Mouse (Mus musculus) liver, adult 2 months (tissue): ENCODE data around the gene Hist1h4n.

Experiments used
- CTCF ChIP-seq: fragments of 200-500 bp; IDR thresholded peaks from 2 replicates; pipeline ENCODE4 v1.5.1; 2011; ENCODE audit warnings: low read depth, low read length, control low read depth
- POLR2A ChIP-seq: fragments of 200-500 bp; IDR thresholded peaks from 2 replicates; pipeline ENCODE4 v1.6.1; 2011; ENCODE audit warnings: low read length, control low read depth; ENCODE audit not compliant: insufficient read depth; ENCODE audit errors: extremely low read depth

DNA sequence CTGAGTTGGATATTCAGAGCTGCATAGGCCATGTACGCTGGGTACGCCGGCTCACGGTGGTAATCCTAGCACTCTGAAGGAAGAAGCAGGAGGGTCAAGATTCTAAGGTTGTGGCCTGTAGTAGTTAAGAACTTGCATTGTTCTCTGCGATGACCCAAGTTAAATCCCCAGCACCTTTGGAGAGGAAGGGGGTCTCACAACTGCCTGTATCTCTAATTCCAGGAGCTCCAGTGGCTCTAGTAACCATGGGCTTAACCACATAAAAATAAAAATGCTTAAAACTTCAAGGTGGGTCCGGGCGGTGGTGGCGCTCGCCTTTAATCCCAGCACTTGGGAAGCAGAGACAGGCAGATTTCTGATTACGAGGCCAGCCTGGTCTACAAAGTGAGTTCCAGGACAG, 1.7 kb downstream of the Hist1h4n start:
- TF ChIP-seq POLR2A (no peak), CTCF (no peak)
